Mouse (Mus musculus) ES-Bruce4 (cell line): ENCODE measurements around the gene Gm21616. TPM values are rescaled to one million over a fixed set of nuclear protein-coding genes. Genes with fewer than 3 reads are reported as not detected.
"Not testable (repeated sequence)": the region's sequence is repeated elsewhere in the genome, so short reads cannot be mapped to it uniquely, and the experiment has no call there.

Experiments used
- H3K27ac ChIP-seq: 2 replicates; pipeline ENCODE4 v1.5.1; 2012; ENCODE audit warnings: low read length, inconsistent platforms; ENCODE audit not compliant: insufficient read depth
- H3K27me3 ChIP-seq: 2 replicates; pipeline ENCODE4 v1.6.1; 2012; ENCODE audit warnings: mild to moderate bottlenecking, low read length, inconsistent platforms; ENCODE audit not compliant: control insufficient read depth, poor library complexity, insufficient read depth, severe bottlenecking
- H3K36me3 ChIP-seq: 2 replicates; pipeline ENCODE4 v1.6.1; 2012; ENCODE audit warnings: inconsistent platforms, mild to moderate bottlenecking, low read length, moderate library complexity; ENCODE audit not compliant: control insufficient read depth, poor library complexity, insufficient read depth, severe bottlenecking
- H3K4me1 ChIP-seq: one replicate; pipeline ENCODE4 v1.8.1; 2011; ENCODE audit warnings: low read length; ENCODE audit not compliant: control insufficient read depth, insufficient read depth
- H3K4me3 ChIP-seq: 2 replicates; pipeline ENCODE4 v1.5.1; 2011; ENCODE audit warnings: low read depth, mild to moderate bottlenecking, low read length
- H3K9ac ChIP-seq: 2 replicates; pipeline ENCODE4 v1.6.1; 2012; ENCODE audit warnings: low read depth, mild to moderate bottlenecking, inconsistent platforms; ENCODE audit not compliant: poor library complexity, severe bottlenecking
- H3K9me3 ChIP-seq: replicated peaks from 2 replicates; pipeline ENCODE4 v1.6.1; 2012; ENCODE audit warnings: mild to moderate bottlenecking, low read length, inconsistent platforms; ENCODE audit not compliant: control insufficient read depth, poor library complexity, insufficient read depth, severe bottlenecking
- polyA plus RNA-seq: library from polyadenylated mRNA; stranded (reverse); fragments of >200 nt; gene quantifications from 2 replicates; pipeline ENCODE4 v1.2.4, GENCODE M21; 2011; ENCODE audit warnings: low read depth; ENCODE audit not compliant: missing spikeins, insufficient read depth, insufficient read length

Gene Gm21616
- not detected in 2 replicates for polyA plus RNA-seq

DNA sequence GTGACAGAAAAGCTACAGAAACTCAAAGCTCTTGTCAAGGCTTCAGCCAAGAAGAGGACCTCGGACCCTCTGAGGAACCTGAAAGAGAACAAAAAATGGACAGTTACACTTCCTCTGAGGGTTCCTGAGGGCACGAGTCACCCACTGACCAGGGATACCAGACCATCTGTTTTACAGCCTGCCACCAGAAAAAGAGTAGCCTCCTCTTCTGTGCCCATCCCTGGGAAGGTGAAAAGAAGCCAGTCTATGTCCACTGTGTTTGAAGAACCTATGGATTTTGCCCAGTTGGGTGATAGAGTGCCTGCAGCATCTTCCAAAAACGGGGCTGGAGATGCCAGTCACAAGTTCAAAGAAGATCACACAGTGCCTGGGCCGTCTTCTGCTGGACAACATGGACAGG lies at the start of gene Gm21616:
Gene Gm21616 (plus strand): TSS at position 301 of the 400 bp plus-strand sequence.
- H3K4me3 ChIP-seq, H3K4me1 ChIP-seq, H3K27ac ChIP-seq, H3K27me3 ChIP-seq, H3K9ac ChIP-seq, H3K36me3 ChIP-seq, H3K9me3 ChIP-seq: not testable (repeated sequence)
